Mouse (Mus musculus): Measurements from ENCODE around the gene Spata1.

GRCm38 (mm10) chr3:146448372-146448771, 51.2 kb downstream of the Spata1 start:
- TF ChIP-seq POLR2A (IDR thresholded peaks at IDR 0.05; ENCODE audit: borderline replicate concordance, extremely low read depth, low read depth, low read length): no peak
- TF ChIP-seq CTCF (IDR thresholded peaks at IDR 0.05; ENCODE audit: insufficient read depth, low read length): no peak
